Mouse (Mus musculus): ENCODE data around the gene Dhrs7. TPM values are rescaled to one million over a fixed set of nuclear protein-coding genes. Genes with fewer than 3 reads are reported as not detected.
"Not testable (repeated sequence)": the region's sequence is repeated elsewhere in the genome, so short reads cannot be mapped to it uniquely, and the experiment has no call there.

Dhrs7 gene
- polyA plus RNA-seq, 1 experiment from 2014 or later = 14.0 TPM

GRCm38 (mm10) chr12:72693895-72694294 is 29.2 kb upstream of the Dhrs7 start:
- H3K9me3 ChIP-seq (replicated peaks; ENCODE audit: low read length) = no peaks in the 10 kb centered on the region
- H3K27ac ChIP-seq = no peak overlapping the region
- no peak overlapping the region for H3K4me2 ChIP-seq (ENCODE audit: low read length)
- ATAC-seq (replicated peaks; ENCODE audit: low FRiP score, low read depth) (no peak), DNase-seq (ENCODE audit: low spot score) (peak; percentile 79)
- H3K4me3 ChIP-seq (replicated peaks; ENCODE audit: low read depth, low read length) = no peak overlapping the region
- no peak overlapping the region for H3K9ac ChIP-seq (ENCODE audit: low read depth, low read length)
- no peaks in the 10 kb centered on the region for H3K4me1 ChIP-seq (replicated peaks; ENCODE audit: insufficient read depth, low read length)
- no peaks in the 10 kb centered on the region for H3K36me3 ChIP-seq (ENCODE audit: insufficient read depth, low read length)
- peak; percentile 76 for TF ChIP-seq CTCF (IDR thresholded peaks at IDR 0.05; ENCODE audit: low read depth)
- 51% methylated on average over 6 of the region's 6 CpGs for WGBS
- H3K27me3 ChIP-seq (ENCODE audit: insufficient read depth, low read length) = no peaks in the 10 kb centered on the region

- not testable (repeated sequence) for H3K4me3 ChIP-seq (replicated peaks; ENCODE audit: low read depth, low read length); ATAC-seq (replicated peaks; ENCODE audit: low FRiP score, low read depth); H3K4me1 ChIP-seq (replicated peaks; ENCODE audit: insufficient read depth, low read length); H3K4me2 ChIP-seq (ENCODE audit: low read length); H3K9ac ChIP-seq (ENCODE audit: low read depth, low read length); H3K27me3 ChIP-seq (ENCODE audit: insufficient read depth, low read length); DNase-seq (ENCODE audit: low spot score); H3K36me3 ChIP-seq (ENCODE audit: insufficient read depth, low read length); H3K9me3 ChIP-seq (replicated peaks; ENCODE audit: low read length); H3K27ac ChIP-seq
- 53% methylated on average over 2 of the region's 2 CpGs for WGBS
Observed at GRCm38 (mm10) chr12:72688281-72688680, 23.6 kb upstream of the Dhrs7 start.

- not testable (repeated sequence) for H3K9me3 ChIP-seq (replicated peaks; ENCODE audit: low read length); H3K4me2 ChIP-seq (ENCODE audit: low read length); ATAC-seq (replicated peaks; ENCODE audit: low FRiP score, low read depth); H3K4me1 ChIP-seq (replicated peaks; ENCODE audit: insufficient read depth, low read length); H3K36me3 ChIP-seq (ENCODE audit: insufficient read depth, low read length); H3K27ac ChIP-seq; H3K4me3 ChIP-seq (replicated peaks; ENCODE audit: low read depth, low read length); H3K27me3 ChIP-seq (ENCODE audit: insufficient read depth, low read length); DNase-seq (ENCODE audit: low spot score); H3K9ac ChIP-seq (ENCODE audit: low read depth, low read length)
- WGBS = 37% methylated on average over 6 of the region's 6 CpGs
Observed at GRCm38 (mm10) chr12:72687741-72688140, 23.0 kb upstream of the Dhrs7 start.

DNA sequence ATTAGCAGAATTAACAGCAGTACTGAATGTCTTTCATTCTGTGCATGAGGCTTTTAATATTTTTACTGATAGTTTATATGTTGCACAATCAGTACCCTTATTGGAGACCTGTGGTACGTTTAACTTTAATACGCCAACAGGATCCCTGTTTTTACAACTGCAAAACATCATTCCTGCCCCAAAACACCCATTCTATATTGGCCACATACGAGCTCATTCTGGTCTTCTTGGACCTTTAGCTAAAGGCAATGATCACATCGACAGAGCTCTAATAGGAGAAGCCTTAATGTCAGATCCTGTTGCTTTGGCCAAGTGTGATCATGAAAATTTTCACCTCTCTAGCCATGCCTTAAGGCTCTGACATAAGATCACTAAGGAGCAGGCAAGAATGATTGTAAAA is 21.9 kb upstream of the Dhrs7 start:
- ATAC-seq (replicated peaks; ENCODE audit: low FRiP score, low read depth) = not testable (repeated sequence)

DNA sequence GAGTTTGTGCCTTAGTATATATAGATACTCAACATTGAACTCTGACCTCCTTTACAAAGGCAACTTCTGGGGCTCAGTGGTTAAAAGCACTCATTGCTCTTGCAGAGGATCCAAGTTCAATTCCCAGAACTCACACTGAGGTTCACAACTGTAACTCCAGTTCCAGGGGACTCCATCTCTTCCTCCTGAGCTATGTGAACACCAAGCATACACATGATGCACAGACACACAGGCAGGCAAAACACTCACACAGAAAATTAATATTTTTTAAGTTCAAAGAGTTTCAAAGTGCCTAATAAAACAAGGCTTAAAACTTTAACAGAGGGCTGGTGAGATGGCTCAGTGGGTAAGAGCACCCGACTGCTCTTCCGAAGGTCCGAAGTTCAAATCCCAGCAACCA is 18.9 kb upstream of the Dhrs7 start:
- WGBS = 96% methylated on average over 3 of the region's 3 CpGs
- Histone ChIP-seq H3K9ac (ENCODE audit: low read depth, low read length) (no peak overlapping the region), H3K27me3 (ENCODE audit: insufficient read depth, low read length) (no peaks in the 10 kb centered on the region), H3K27ac (no peak overlapping the region), H3K9me3 (replicated peaks; ENCODE audit: low read length) (no peaks in the 10 kb centered on the region), H3K36me3 (ENCODE audit: insufficient read depth, low read length) (no peaks in the 10 kb centered on the region), H3K4me2 (ENCODE audit: low read length) (no peak overlapping the region), H3K4me1 (replicated peaks; ENCODE audit: insufficient read depth, low read length) (no peaks in the 10 kb centered on the region), H3K4me3 (replicated peaks; ENCODE audit: low read depth, low read length) (no peak overlapping the region)
- TF ChIP-seq CTCF (IDR thresholded peaks at IDR 0.05; ENCODE audit: low read depth) = no peak
- DNase-seq (ENCODE audit: low spot score) (no peak), ATAC-seq (replicated peaks; ENCODE audit: low FRiP score, low read depth) (no peak)

More for the DNA sequence above, 21.9 kb upstream of the Dhrs7 start:
- not testable (repeated sequence) for H3K4me2 ChIP-seq (ENCODE audit: low read length); H3K4me1 ChIP-seq (replicated peaks; ENCODE audit: insufficient read depth, low read length); H3K9ac ChIP-seq (ENCODE audit: low read depth, low read length); H3K27ac ChIP-seq; H3K9me3 ChIP-seq (replicated peaks; ENCODE audit: low read length); H3K27me3 ChIP-seq (ENCODE audit: insufficient read depth, low read length); H3K36me3 ChIP-seq (ENCODE audit: insufficient read depth, low read length); H3K4me3 ChIP-seq (replicated peaks; ENCODE audit: low read depth, low read length); DNase-seq (ENCODE audit: low spot score)
- 80% methylated on average over 4 of the region's 4 CpGs for WGBS

DNA sequence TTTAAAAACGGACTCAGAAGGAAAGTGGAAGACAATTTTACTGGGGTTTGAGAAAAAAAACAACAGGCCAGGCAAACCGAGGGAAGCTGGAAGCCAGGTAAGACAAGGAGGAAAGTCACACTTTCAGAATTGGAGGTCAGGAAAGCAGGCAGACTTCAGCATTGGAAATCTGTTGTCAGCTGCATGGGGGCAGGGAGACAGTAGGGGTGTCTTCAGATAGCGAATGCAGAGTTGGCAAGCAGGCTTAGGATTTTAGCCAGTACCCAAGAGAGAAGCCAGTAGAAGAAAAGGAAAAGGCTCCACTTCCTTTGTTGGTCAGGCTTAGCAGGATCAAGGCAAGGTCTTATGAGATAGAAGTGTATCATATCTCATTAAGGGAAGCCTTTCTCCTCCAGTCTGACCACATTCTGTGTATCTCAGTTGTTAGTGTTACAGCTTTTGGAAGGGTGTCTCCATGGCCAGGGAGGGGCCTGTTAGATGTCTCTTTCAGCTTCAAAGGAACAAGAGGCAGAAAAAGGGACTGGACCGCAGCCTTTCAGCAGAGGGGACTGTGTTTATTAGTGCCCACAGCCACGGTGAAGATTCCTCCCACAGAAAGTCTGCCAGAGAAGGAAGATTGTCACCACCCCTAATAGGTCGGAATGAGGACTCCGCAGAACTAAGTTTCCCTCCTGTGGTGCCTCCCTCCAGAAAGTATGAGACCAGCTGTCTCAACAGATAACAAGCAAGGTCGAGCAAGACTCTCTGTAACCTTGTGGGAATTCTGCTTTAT is 18.0 kb upstream of the Dhrs7 start:
- no peak for TF ChIP-seq CTCF (IDR thresholded peaks at IDR 0.05; ENCODE audit: low read depth)
- Histone ChIP-seq H3K27me3 (ENCODE audit: insufficient read depth, low read length) (no peaks in the 10 kb centered on the region), H3K4me1 (replicated peaks; ENCODE audit: insufficient read depth, low read length) (no peaks in the 10 kb centered on the region), H3K4me3 (replicated peaks; ENCODE audit: low read depth, low read length) (no peak overlapping the region), H3K9ac (ENCODE audit: low read depth, low read length) (no peak overlapping the region), H3K4me2 (ENCODE audit: low read length) (no peak overlapping the region), H3K27ac (no peak overlapping the region), H3K9me3 (replicated peaks; ENCODE audit: low read length) (no peaks in the 10 kb centered on the region), H3K36me3 (ENCODE audit: insufficient read depth, low read length) (no peaks in the 10 kb centered on the region)
- WGBS = 55% methylated on average over 8 of the region's 8 CpGs
- ATAC-seq (replicated peaks; ENCODE audit: low FRiP score, low read depth) (no peak), DNase-seq (ENCODE audit: low spot score) (no peak)

DNA sequence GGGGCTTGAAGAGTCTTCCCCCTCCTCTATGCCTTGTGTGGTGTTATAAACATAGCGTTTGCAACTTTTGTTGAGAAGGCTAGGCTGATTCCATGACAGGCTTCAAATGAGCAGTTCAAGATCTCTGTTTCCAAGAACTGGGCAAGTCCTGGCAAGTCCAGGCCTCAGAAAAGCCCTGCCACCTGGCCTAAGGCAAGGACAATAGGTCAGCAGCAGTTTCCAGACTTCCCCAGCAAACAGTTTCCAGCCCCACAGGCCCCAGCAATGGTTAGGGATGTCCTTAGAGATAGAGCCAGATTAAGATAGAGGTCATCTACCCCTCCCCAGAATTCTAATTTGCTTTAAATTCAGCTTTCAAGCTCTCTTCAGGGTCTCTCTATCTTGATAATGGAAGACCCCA is 17.2 kb upstream of the Dhrs7 start:
- no peak for ATAC-seq (replicated peaks; ENCODE audit: low FRiP score, low read depth)
- Histone ChIP-seq H3K4me3 (replicated peaks; ENCODE audit: low read depth, low read length) (no peak overlapping the region), H3K27ac (no peak overlapping the region), H3K4me2 (ENCODE audit: low read length) (no peak overlapping the region), H3K9me3 (replicated peaks; ENCODE audit: low read length) (no peaks in the 10 kb centered on the region), H3K4me1 (replicated peaks; ENCODE audit: insufficient read depth, low read length) (no peaks in the 10 kb centered on the region), H3K9ac (ENCODE audit: low read depth, low read length) (no peak overlapping the region), H3K36me3 (ENCODE audit: insufficient read depth, low read length) (no peaks in the 10 kb centered on the region), H3K27me3 (ENCODE audit: insufficient read depth, low read length) (no peaks in the 10 kb centered on the region)
- DNase-seq (ENCODE audit: low spot score) = no peak
- no peak for TF ChIP-seq CTCF (IDR thresholded peaks at IDR 0.05; ENCODE audit: low read depth)
- WGBS = 94% methylated on average over 1 of the region's 1 CpGs
